30 mouse cellular contexts compared by ENCODE assay signal in genomic region chr10:48135708-48136107, GRCm38 (mm10).
DNase-seq lines count a peak whose midpoint lies in the region; ATAC-seq lines count a peak whose summit lies in the region.
"Had no signal": no experiment of that assay in that cellular context is flagged by ENCODE, and none has a peak within 500 bp of the region (broad histone marks: within the 10 kb centered on the region; RNA-seq: fewer than 3 reads in every experiment).

No protein-coding gene starts in this region.

- H3K27ac ChIP-seq in forebrain, embryonic 13.5 days: no peak overlapping the region
- H3K27ac ChIP-seq in forebrain, embryonic 11.5 days (ENCODE audit: low read depth, low read length): no peak overlapping the region
- no peak overlapping the region for H3K27ac ChIP-seq in midbrain, embryonic 12.5 days (replicated peaks)
- H3K27ac ChIP-seq in midbrain, embryonic 10.5 days (replicated peaks): no peak overlapping the region
- no peak overlapping the region for H3K27ac ChIP-seq in forebrain, embryonic 15.5 days (replicated peaks)
- no peak overlapping the region for H3K27ac ChIP-seq in midbrain, embryonic 14.5 days (replicated peaks; ENCODE audit: low read depth, low read length)
- H3K27ac ChIP-seq: embryonic facial prominence, embryonic 12.5 days; hindbrain, embryonic 15.5 days; intestine, embryonic 15.5 days; kidney, postnatal 0 days; liver, embryonic 14.5 days; macrophage had no signal

- DNase-seq in forebrain, embryonic 11.5 days (ENCODE audit: low spot score): no peak
- DNase-seq in midbrain, embryonic 10.5 days (ENCODE audit: low spot score): no peak
- DNase-seq in midbrain, embryonic 14.5 days: peak; percentile 20
- DNase-seq in kidney, adult 9 months: no peak
- DNase-seq in frontal cortex, postnatal 25 days (ENCODE audit: low spot score in 2 of 2): no peak
- DNase-seq: adrenal gland, postnatal 10 days; cerebellum, adult 11-12 months; cerebellum, adult 9-11 months; embryo, embryonic 11 days; gastrocnemius, postnatal 10 days; heart, postnatal 14 days; kidney, adult 2 months; kidney, postnatal 4 days; layer of hippocampus, postnatal 36 days; liver; lung, adult 2 months; lung, postnatal 10 days; right cerebral cortex, postnatal 14 days; thymus, postnatal 4 days had no signal

- WGBS in forebrain, embryonic 13.5 days: 20% methylated on average over 1 of the region's 1 CpGs
- 47% methylated on average over 1 of the region's 1 CpGs for WGBS in forebrain, embryonic 11.5 days
- WGBS in midbrain, embryonic 12.5 days: 38% methylated on average over 1 of the region's 1 CpGs
- 72% methylated on average over 1 of the region's 1 CpGs for WGBS in midbrain, embryonic 10.5 days
- WGBS in forebrain, embryonic 15.5 days: 7% methylated on average over 1 of the region's 1 CpGs
- 28% methylated on average over 1 of the region's 1 CpGs for WGBS in midbrain, embryonic 14.5 days

- ATAC-seq in forebrain, embryonic 13.5 days: peak; percentile 68; the same call in 1 of the 2 replicates
- no peak; the same call in 1 of the 2 replicates for ATAC-seq in forebrain, embryonic 11.5 days (replicated peaks; ENCODE audit: low FRiP score)
- peak; percentile 38; the same call in 1 of the 2 replicates for ATAC-seq in midbrain, embryonic 12.5 days (ENCODE audit: low FRiP score, low read depth)
- ATAC-seq in forebrain, embryonic 15.5 days (replicated peaks): peak; percentile 58
- ATAC-seq in midbrain, embryonic 14.5 days (ENCODE audit: low FRiP score, low TSS enrichment): no peak
- ATAC-seq: intestine, embryonic 15.5 days; Patski had no signal

- H3K9me3 ChIP-seq in forebrain, embryonic 13.5 days (replicated peaks): no peaks in the 10 kb centered on the region
- H3K9me3 ChIP-seq in forebrain, embryonic 11.5 days (ENCODE audit: control insufficient read depth, low read length): no peaks in the 10 kb centered on the region
- no peaks in the 10 kb centered on the region for H3K9me3 ChIP-seq in midbrain, embryonic 12.5 days
- H3K9me3 ChIP-seq in midbrain, embryonic 10.5 days (replicated peaks): no peaks in the 10 kb centered on the region
- H3K9me3 ChIP-seq in forebrain, embryonic 15.5 days: no peaks in the 10 kb centered on the region
- H3K9me3 ChIP-seq in midbrain, embryonic 14.5 days (ENCODE audit: control insufficient read depth, low read length): no peaks in the 10 kb centered on the region
- H3K9me3 ChIP-seq: embryonic facial prominence, embryonic 12.5 days; hindbrain, embryonic 15.5 days; intestine, embryonic 15.5 days had no signal

- no peaks in the 10 kb centered on the region for H3K4me1 ChIP-seq in forebrain, embryonic 13.5 days
- H3K4me1 ChIP-seq in forebrain, embryonic 11.5 days (replicated peaks; ENCODE audit: control insufficient read depth, insufficient read depth, low read length): no peaks in the 10 kb centered on the region
- H3K4me1 ChIP-seq in midbrain, embryonic 12.5 days: no peaks in the 10 kb centered on the region
- H3K4me1 ChIP-seq in midbrain, embryonic 10.5 days: no peaks in the 10 kb centered on the region
- H3K4me1 ChIP-seq in forebrain, embryonic 15.5 days: peaks cover 3% of the 10 kb centered on the region; the same call in 1 of the 2 replicates
- no peaks in the 10 kb centered on the region for H3K4me1 ChIP-seq in midbrain, embryonic 14.5 days (ENCODE audit: control insufficient read depth, insufficient read depth, low read length)
- H3K4me1 ChIP-seq: embryonic facial prominence, embryonic 12.5 days; hindbrain, embryonic 15.5 days; intestine, embryonic 15.5 days had no signal

- no peaks in the 10 kb centered on the region for H3K36me3 ChIP-seq in forebrain, embryonic 13.5 days (ENCODE audit: poor library complexity, severe bottlenecking)
- H3K36me3 ChIP-seq in forebrain, embryonic 11.5 days (ENCODE audit: control insufficient read depth, insufficient read depth, low read length): no peaks in the 10 kb centered on the region
- no peaks in the 10 kb centered on the region for H3K36me3 ChIP-seq in midbrain, embryonic 12.5 days
- no peaks in the 10 kb centered on the region for H3K36me3 ChIP-seq in midbrain, embryonic 10.5 days
- no peaks in the 10 kb centered on the region for H3K36me3 ChIP-seq in forebrain, embryonic 15.5 days
- H3K36me3 ChIP-seq in midbrain, embryonic 14.5 days (ENCODE audit: control insufficient read depth, insufficient read depth, low read length): no peaks in the 10 kb centered on the region
- H3K36me3 ChIP-seq: embryonic facial prominence, embryonic 12.5 days; hindbrain, embryonic 15.5 days; intestine, embryonic 15.5 days had no signal

- H3K4me3 ChIP-seq in forebrain, embryonic 13.5 days: no peak overlapping the region
- no peak overlapping the region for H3K4me3 ChIP-seq in forebrain, embryonic 11.5 days (ENCODE audit: low read depth, low read length)
- no peak overlapping the region for H3K4me3 ChIP-seq in midbrain, embryonic 12.5 days
- H3K4me3 ChIP-seq in midbrain, embryonic 10.5 days: no peak overlapping the region
- H3K4me3 ChIP-seq in forebrain, embryonic 15.5 days: no peak overlapping the region
- H3K4me3 ChIP-seq in midbrain, embryonic 14.5 days (replicated peaks; ENCODE audit: low read depth, low read length): no peak overlapping the region
- H3K4me3 ChIP-seq: embryonic facial prominence, embryonic 12.5 days; hindbrain, embryonic 15.5 days; intestine, embryonic 15.5 days; myocyte had no signal

- H3K27me3 ChIP-seq in forebrain, embryonic 13.5 days: no peaks in the 10 kb centered on the region
- no peaks in the 10 kb centered on the region for H3K27me3 ChIP-seq in forebrain, embryonic 11.5 days (ENCODE audit: control insufficient read depth, insufficient read depth, low read length)
- H3K27me3 ChIP-seq in midbrain, embryonic 12.5 days: no peaks in the 10 kb centered on the region
- H3K27me3 ChIP-seq in midbrain, embryonic 10.5 days (ENCODE audit: low read depth, poor library complexity, severe bottlenecking): no peaks in the 10 kb centered on the region
- no peaks in the 10 kb centered on the region for H3K27me3 ChIP-seq in forebrain, embryonic 15.5 days
- H3K27me3 ChIP-seq in midbrain, embryonic 14.5 days (ENCODE audit: control insufficient read depth, insufficient read depth, low read length): no peaks in the 10 kb centered on the region
- H3K27me3 ChIP-seq: embryonic facial prominence, embryonic 12.5 days; hindbrain, embryonic 15.5 days; intestine, embryonic 15.5 days; Patski had no signal

- H3K4me2 ChIP-seq in forebrain, embryonic 13.5 days: no peak overlapping the region
- H3K4me2 ChIP-seq in forebrain, embryonic 11.5 days (ENCODE audit: low read depth, low read length, severe bottlenecking): no peak overlapping the region
- H3K4me2 ChIP-seq in midbrain, embryonic 12.5 days (replicated peaks): no peak overlapping the region
- H3K4me2 ChIP-seq in forebrain, embryonic 15.5 days (replicated peaks): no peak overlapping the region
- no peak overlapping the region for H3K4me2 ChIP-seq in midbrain, embryonic 14.5 days (ENCODE audit: low read length)
- H3K4me2 ChIP-seq: embryonic facial prominence, embryonic 12.5 days; hindbrain, embryonic 15.5 days; intestine, embryonic 15.5 days had no signal

- no peak overlapping the region for H3K9ac ChIP-seq in forebrain, embryonic 13.5 days
- no peak overlapping the region for H3K9ac ChIP-seq in forebrain, embryonic 11.5 days (ENCODE audit: low read length)
- H3K9ac ChIP-seq in midbrain, embryonic 12.5 days (replicated peaks): no peak overlapping the region
- H3K9ac ChIP-seq in forebrain, embryonic 15.5 days (replicated peaks): no peak overlapping the region
- no peak overlapping the region for H3K9ac ChIP-seq in midbrain, embryonic 14.5 days (replicated peaks; ENCODE audit: low read length)
- H3K9ac ChIP-seq: embryonic facial prominence, embryonic 12.5 days; hindbrain, embryonic 15.5 days; intestine, embryonic 15.5 days; liver, embryonic 14.5 days had no signal

Comparison
In these comparisons a context has a peak if more than half of its experiments do, and no peak if none do; other contexts are left out.
1. ATAC-seq: peak in forebrain, embryonic 13.5 days (single experiment), midbrain, embryonic 12.5 days (single experiment) and forebrain, embryonic 15.5 days (single experiment); none in forebrain, embryonic 11.5 days (single experiment) and midbrain, embryonic 14.5 days (single experiment).